In the genomic region with DNA sequence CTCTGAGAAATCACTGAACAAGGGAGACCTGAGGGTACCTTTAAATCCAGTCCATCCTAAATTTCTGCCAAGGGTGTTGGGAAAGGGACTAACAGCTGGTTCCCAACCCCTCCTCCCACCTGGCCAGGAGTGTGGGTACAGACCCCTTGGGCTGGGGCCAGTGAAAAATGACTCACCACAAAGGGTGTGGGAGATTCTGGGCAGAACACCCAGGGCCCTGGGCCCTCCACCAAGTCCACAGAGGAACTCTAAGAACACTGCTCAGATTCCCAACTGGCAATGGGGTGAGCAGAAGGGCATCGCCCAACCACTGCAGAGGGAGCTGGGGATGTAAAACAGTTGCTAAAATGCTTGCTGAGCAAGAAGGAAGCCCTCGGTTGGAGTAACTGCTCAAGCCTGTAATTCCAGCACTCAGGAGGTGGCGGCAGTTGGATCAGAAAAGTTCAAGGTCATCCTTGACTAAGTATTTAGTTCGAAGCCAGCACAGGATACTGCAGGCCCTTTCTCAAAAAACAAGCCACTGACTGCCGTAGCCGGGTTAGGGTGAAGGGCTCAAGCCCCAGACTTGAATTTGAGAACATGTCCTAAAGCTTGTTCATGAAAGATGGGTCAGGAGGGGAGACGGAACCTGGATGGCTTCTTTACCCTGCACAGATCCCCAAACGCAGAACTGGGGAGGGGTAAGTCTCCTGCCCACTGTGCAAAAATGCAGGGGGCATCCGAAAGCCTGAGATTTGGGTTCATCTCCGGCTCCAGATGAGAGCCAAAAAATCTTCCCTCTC, we compare ENCODE assay signal across 8 mouse cellular contexts. TPM values are rescaled to one million over a fixed set of nuclear protein-coding genes. Genes with fewer than 3 reads are reported as not detected.
DNase-seq lines count a peak whose midpoint lies in the region; ATAC-seq and TF ChIP-seq lines count a peak whose summit lies in the region.
"Had no signal": no experiment of that assay in that cellular context is flagged by ENCODE, and none has a peak within 500 bp of the region (broad histone marks: within the 10 kb centered on the region; RNA-seq: fewer than 3 reads in every experiment).

No protein-coding gene starts in this region.

- H3K4me1 ChIP-seq in brown adipose tissue, adult 24 weeks (ENCODE audit: control insufficient read depth, insufficient read depth, insufficient read length, low read length): peaks cover 18% of the 10 kb centered on the region
- H3K4me1 ChIP-seq in intestine, postnatal 0 days (replicated peaks; ENCODE audit: control insufficient read depth, insufficient read depth, low read length): peaks cover 13% of the 10 kb centered on the region
- H3K4me1 ChIP-seq in neural tube, embryonic 13.5 days (replicated peaks): peaks cover 65% of the 10 kb centered on the region

- H3K27ac ChIP-seq in brown adipose tissue, adult 24 weeks (replicated peaks; ENCODE audit: low read depth, low read length): peak overlapping the region; percentile 95
- H3K27ac ChIP-seq in intestine, postnatal 0 days (ENCODE audit: low read depth, low read length): peak overlapping the region; percentile 64
- peak overlapping the region; percentile 97 for H3K27ac ChIP-seq in neural tube, embryonic 13.5 days (replicated peaks)

- H3K9me3 ChIP-seq in intestine, postnatal 0 days (ENCODE audit: control insufficient read depth): no peaks in the 10 kb centered on the region
- no peaks in the 10 kb centered on the region for H3K9me3 ChIP-seq in neural tube, embryonic 13.5 days

- peak overlapping the region; percentile 94 for H3K4me2 ChIP-seq in intestine, postnatal 0 days (replicated peaks; ENCODE audit: low read depth)
- peak overlapping the region; percentile 99 for H3K4me2 ChIP-seq in neural tube, embryonic 13.5 days

- no peak for ATAC-seq in intestine, postnatal 0 days
- ATAC-seq in neural tube, embryonic 13.5 days (ENCODE audit: low read depth): peak; percentile 0; the same call in 1 of the 2 replicates

- H3K27me3 ChIP-seq in intestine, postnatal 0 days (replicated peaks; ENCODE audit: control insufficient read depth, insufficient read depth, low read length): no peaks in the 10 kb centered on the region
- no peaks in the 10 kb centered on the region for H3K27me3 ChIP-seq in neural tube, embryonic 13.5 days

- peak; percentile 28 to 35 for DNase-seq in spleen, postnatal 10 days (ENCODE audit: low spot score in 2 of 2)
- DNase-seq in spleen, adult 18-20 months: no peak
- peak; percentile 64 to 71 for DNase-seq in gastrocnemius, adult 8-10 months (ENCODE audit: low spot score in 2 of 2)
- no peak for DNase-seq in ovary, postnatal 36 days (ENCODE audit: low spot score)

- H3K4me3 ChIP-seq in brown adipose tissue, adult 24 weeks (ENCODE audit: insufficient read depth, low read depth, low read length): peak overlapping the region; percentile 74
- H3K4me3 ChIP-seq in intestine, postnatal 0 days (ENCODE audit: low read depth, low read length): peak overlapping the region; percentile 44
- H3K4me3 ChIP-seq in neural tube, embryonic 13.5 days: peak overlapping the region; percentile 97

- TF ChIP-seq CTCF in intestine, postnatal 0 days (IDR thresholded peaks at IDR 0.05; ENCODE audit: low read depth): no peak

- H3K9ac ChIP-seq in intestine, postnatal 0 days (ENCODE audit: low read depth, low read length): peak overlapping the region; percentile 34; the same call in 1 of the 2 replicates
- peak overlapping the region; percentile 99 for H3K9ac ChIP-seq in neural tube, embryonic 13.5 days

- no peaks in the 10 kb centered on the region for H3K36me3 ChIP-seq in intestine, postnatal 0 days (ENCODE audit: control insufficient read depth, insufficient read depth)
- H3K36me3 ChIP-seq in neural tube, embryonic 13.5 days: no peaks in the 10 kb centered on the region

- WGBS in intestine, postnatal 0 days: 31% methylated on average over 10 of the region's 10 CpGs
- 23% methylated on average over 10 of the region's 10 CpGs for WGBS in neural tube, embryonic 13.5 days

RNA-seq across cellular contexts. Expression of a gene that starts 1.9 kb away (rescaled TPM):
- 70.8 and 83.5 TPM in 2 replicates for polyA plus RNA-seq in brown adipose tissue, adult 24 weeks (2012; ENCODE audit: insufficient read depth, insufficient read length, missing spikeins)
- total RNA-seq in gastrocnemius, adult 8-10 months (2022): 10 to 100 TPM; 15.8 to 23.9 (median 19.4) TPM
- polyA plus RNA-seq in intestine, postnatal 0 days (2015; fragmentation: Nextera tagmentation; extraction: Ambion mirVana): 6.3 and 7.1 TPM in 2 replicates
- polyA plus RNA-seq in neural tube, embryonic 13.5 days (2015; fragmentation: Nextera tagmentation; extraction: Ambion mirVana): 18.0 and 19.3 TPM in 2 replicates

RNA-seq across cellular contexts. Expression of a gene that starts 12.8 kb away (rescaled TPM):
- polyA plus RNA-seq in brown adipose tissue, adult 24 weeks (2012; ENCODE audit: insufficient read depth, insufficient read length, missing spikeins): 6.5 and 6.9 TPM in 2 replicates
- 100 to 1,000 TPM; 272 to 306 (median 288) TPM for total RNA-seq in gastrocnemius, adult 8-10 months (2022)
- 0.18 and 0.55 TPM in 2 replicates for polyA plus RNA-seq in intestine, postnatal 0 days (2015; fragmentation: Nextera tagmentation; extraction: Ambion mirVana)
- 1.8 TPM in 1 of 2 replicates, not detected in the other for polyA plus RNA-seq in neural tube, embryonic 13.5 days (2015; fragmentation: Nextera tagmentation; extraction: Ambion mirVana)

RNA-seq across cellular contexts. Expression of a gene that starts 20.7 kb away (rescaled TPM):
- polyA plus RNA-seq in brown adipose tissue, adult 24 weeks (2012; ENCODE audit: insufficient read depth, insufficient read length, missing spikeins): 0.59 and 0.67 TPM in 2 replicates
- under 1 TPM; 0.24 to 0.62 (median 0.45) TPM for total RNA-seq in gastrocnemius, adult 8-10 months (2022)
- 6.5 and 6.9 TPM in 2 replicates for polyA plus RNA-seq in intestine, postnatal 0 days (2015; fragmentation: Nextera tagmentation; extraction: Ambion mirVana)
- 133 and 151 TPM in 2 replicates for polyA plus RNA-seq in neural tube, embryonic 13.5 days (2015; fragmentation: Nextera tagmentation; extraction: Ambion mirVana)

RNA-seq across cellular contexts. Expression of a gene that starts 21.6 kb away (rescaled TPM):
- polyA plus RNA-seq in brown adipose tissue, adult 24 weeks (2012; ENCODE audit: insufficient read depth, insufficient read length, missing spikeins): not detected in 2 replicates
- total RNA-seq in gastrocnemius, adult 8-10 months (2022): not detected
- not detected in 2 replicates for polyA plus RNA-seq in intestine, postnatal 0 days (2015; fragmentation: Nextera tagmentation; extraction: Ambion mirVana)
- not detected in 2 replicates for polyA plus RNA-seq in neural tube, embryonic 13.5 days (2015; fragmentation: Nextera tagmentation; extraction: Ambion mirVana)
- total RNA-seq: gastrocnemius, postnatal 4 days had no signal

RNA-seq across cellular contexts. Expression of a gene that starts 52.2 kb away (rescaled TPM):
- 224 and 274 TPM in 2 replicates for polyA plus RNA-seq in brown adipose tissue, adult 24 weeks (2012; ENCODE audit: insufficient read depth, insufficient read length, missing spikeins)
- 100 to 1,000 TPM; 484 to 519 (median 495) TPM for total RNA-seq in gastrocnemius, adult 8-10 months (2022)
- 53.2 and 57.4 TPM in 2 replicates for polyA plus RNA-seq in intestine, postnatal 0 days (2015; fragmentation: Nextera tagmentation; extraction: Ambion mirVana)
- polyA plus RNA-seq in neural tube, embryonic 13.5 days (2015; fragmentation: Nextera tagmentation; extraction: Ambion mirVana): 26.2 and 27.6 TPM in 2 replicates

Comparison
In these comparisons a context has a peak if more than half of its experiments do, and no peak if none do; other contexts are left out.
1. DNase-seq: peak in spleen, postnatal 10 days (2 of 2) and gastrocnemius, adult 8-10 months (2 of 2); none in spleen, adult 18-20 months (0 of 2) and ovary, postnatal 36 days (single experiment).
2. H3K4me3 ChIP-seq: peak in every context shown above with its lines; median percentile 97 in neural tube, embryonic 13.5 days; 74 in brown adipose tissue, adult 24 weeks; 44 in intestine, postnatal 0 days.
3. RNA of a gene that starts 20.7 kb away (polyA plus RNA-seq): 133 to 151 TPM in neural tube, embryonic 13.5 days; 6.5 to 6.9 TPM in intestine, postnatal 0 days and 0.59 to 0.67 TPM in brown adipose tissue, adult 24 weeks; every median in the first group is over 10 times any median in the second.
4. Peak in every context shown above with its lines, with median percentiles within 50 percentile points of each other: H3K27ac ChIP-seq.